Mouse (Mus musculus) thymus, postnatal 10 days (tissue): Measurements from ENCODE around the gene Tkt.
A peak's percentile ranks its signal among the peaks of the same experiment; 100 is the strongest.
"Not testable (repeated sequence)": the region's sequence is repeated elsewhere in the genome, so short reads cannot be mapped to it uniquely, and the experiment has no call there.

Experiments
- DNase-seq, 2 experiments: peaks; one replicate each; pipeline ENCODE4 v3.0.0; 2021; ENCODE audit warnings: low spot score in 2 of 2

The Tkt gene

DNA sequence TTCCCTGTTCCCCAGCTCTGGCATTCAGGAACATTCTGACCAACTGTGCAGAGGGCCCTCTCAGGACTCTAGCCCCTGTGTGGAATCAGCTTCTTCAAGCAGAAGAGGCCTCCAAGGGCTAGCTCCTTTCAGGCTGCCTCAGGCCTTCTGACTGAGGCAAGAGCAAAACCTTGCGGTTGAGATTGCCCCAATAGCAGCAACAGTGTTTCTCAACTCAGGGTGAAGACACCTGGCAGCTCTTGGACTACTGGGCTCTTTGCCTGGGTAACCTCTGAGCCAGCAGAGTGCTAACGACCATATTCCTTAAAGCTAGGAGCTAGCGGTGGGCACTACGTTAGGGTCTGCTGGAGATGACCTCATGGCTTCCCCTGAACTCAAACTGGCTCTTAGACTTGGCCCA is 5.0 kb downstream of the Tkt start:
- no peak for DNase-seq

DNA sequence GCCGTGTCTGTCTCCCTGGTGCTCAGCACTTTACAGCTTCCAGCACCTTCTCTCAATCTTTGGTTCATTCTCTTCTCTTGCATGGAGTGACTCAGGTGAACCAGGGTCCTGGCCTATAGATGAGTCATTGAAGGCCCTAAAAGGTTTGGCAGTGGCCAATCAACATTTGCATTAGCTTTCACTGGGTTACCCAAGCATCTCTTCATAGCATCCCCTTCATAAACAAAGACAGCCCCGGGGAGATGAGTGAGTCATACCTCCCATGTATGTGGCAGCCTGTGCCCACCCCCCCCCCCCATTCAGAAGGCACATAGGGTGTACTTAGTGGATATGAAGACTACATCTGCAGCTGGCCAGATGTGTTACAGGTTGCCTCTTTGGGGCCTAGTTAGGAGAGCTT is 8.5 kb downstream of the Tkt start:
- no peak for DNase-seq

DNA sequence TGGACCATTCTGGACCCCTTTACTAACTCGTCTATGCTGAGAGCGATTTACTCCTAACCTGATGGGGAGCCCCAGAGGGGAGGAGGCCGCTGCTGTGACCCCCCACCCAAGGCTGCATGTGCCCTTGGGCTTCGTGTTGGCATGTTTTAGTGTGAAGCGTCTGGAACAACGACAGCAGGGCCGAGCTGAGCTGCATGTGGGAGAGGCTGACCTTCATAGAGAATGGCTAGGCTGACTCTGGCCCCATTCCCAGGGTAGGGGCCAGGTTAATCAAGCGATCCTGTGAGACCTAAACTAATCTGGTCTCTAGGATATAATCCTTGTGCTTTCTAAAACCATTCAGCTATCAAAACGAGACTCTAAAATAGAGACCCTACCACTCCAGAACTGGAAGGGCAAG is 9.6 kb downstream of the Tkt start:
- DNase-seq = no peak

DNA sequence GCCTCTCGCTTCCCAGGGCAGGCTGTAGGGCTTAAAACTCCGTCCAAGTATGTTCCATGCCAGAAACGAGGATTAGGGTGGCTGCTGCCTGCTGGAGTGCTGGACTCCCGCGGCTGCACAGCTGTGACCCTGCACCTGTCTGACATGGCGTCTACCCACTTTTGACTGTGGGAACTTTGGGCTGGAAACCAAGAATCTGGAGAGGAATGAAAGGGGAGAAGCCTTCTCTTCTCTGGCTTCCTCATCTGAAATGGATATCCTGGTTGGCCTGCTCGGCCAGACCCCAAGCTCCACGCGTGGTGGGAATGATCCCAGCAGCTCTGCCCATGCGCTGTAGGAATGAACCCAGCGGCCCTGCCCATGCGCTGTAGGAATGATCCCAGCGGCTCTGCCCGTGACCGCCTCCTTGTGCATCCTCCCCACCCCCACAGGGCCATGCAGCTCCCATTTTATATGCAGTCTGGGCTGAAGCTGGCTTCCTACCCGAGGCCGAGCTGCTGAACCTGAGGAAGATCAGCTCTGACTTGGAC is 11.2 kb downstream of the Tkt start:
- DNase-seq = no peak

DNA sequence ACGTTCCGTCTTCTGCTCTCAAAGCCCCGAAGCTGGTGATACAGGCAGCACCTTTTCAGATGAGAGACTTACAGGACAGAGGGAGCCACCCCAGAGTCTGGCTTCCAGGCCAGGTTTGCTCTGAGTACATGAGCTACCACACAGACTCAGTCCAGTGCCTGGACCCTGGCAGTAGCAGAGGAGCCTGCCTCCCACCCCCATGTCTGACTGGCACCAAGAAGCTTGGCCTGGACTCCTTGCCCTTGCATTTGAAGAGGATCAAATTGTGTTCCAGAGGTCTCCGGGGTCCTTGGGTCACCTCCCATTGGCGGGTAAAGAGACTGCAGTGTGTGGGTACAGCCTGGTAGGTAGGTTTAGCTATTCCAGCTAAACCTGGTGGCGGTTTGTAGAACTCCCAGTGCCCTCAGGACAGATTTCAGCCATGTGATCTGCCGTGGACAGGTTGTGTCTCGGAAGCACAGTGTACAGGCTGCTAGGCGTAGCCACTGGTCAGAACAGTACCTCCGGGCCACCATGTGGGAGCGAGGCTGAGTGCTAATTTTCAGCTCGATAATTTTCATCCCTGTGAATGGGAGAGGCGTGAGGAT is 12.7 kb downstream of the Tkt start:
- DNase-seq = no peak

DNA sequence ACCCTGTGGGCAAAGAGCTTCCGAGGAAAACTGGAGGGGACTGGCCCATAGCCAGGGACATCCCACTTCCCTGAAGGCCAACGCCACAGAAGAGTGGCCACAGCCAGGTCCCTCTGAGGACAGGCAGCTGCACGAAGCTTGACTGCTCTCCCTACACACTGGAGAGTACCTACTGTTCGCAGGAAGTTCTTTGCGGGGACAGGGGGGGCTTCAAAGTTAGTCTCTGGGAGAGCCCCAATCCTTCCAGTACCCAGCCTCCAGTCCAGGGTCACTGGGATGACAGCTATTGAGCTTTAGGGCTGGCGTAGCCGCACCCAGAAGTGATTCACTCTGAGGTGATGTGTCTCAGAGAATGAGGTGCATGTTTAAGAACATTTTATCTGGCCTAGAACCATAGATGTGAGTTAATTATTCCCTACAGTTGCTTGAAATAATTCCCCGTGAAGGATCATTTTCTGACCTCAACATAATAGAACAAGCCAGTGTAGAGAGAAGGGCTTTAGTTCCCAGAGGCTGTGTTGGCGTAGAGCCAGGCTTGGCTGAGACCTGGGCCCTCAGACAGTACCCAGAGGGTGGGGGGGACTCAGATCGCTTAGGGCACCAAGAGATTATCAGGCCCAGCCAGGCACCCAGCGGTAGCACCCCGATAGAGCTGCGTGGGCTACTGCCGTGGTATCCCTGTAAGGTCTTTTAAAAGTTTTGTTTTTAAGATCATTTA is 13.5 kb downstream of the Tkt start:
- no peak for DNase-seq

DNA sequence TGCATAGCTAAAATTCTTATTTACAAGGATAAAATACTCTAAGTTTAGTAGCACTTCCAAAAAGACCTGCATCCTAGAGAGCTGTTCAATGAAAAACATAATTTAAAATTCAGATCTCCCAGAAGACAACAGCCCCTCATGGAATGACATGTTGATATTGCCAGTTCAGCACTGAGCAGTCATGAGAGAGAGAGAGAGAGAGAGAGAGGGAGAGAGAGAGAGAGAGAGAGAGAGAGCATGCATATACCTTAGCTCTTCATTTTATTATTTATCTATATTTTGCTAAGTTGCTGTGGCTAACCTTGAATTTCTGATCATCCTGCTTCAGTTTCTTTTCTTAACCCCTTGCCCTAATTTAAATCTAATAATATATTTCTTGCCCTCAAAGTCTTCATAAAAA is 14.2 kb downstream of the Tkt start:
- DNase-seq = no peak

DNA sequence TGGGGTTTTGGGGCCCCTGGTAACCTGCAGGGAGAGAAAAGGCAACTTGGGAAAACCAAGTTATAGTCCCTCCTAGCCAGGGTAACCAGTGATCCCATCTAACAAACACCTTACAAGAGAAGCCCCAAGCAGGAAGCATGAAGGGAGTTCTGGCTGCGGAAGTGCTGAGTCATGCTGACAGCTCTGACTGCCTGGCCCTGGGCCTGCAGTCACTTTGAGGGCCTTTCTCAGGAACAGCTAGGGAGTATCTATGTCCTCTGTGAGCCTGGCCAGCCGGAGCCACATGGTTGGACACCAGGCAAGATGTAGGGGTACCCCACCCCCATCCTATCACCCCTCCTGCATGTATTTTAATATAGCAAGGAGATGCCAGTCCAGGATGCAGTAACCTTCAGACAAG is 16.3 kb downstream of the Tkt start:
- no peak for DNase-seq

DNA sequence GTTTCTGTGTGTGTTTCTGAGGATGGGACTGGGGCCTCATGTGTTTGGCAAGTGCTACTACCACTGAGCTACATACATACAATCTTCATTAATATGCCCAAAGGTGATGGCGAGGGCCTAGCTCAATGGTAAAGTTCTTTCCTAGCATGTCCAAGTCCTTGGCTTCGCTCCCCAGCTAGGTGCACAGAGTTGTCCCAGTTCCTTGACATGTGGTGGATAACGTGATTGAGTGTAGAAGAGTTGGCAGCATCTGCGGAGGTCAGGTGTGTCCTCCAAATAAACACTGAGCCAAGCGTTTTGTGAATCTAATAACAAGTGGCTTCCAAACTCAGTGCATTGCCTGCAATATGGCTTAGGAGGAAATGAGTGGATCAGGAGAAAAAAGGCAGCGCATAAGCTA is 18.2 kb downstream of the Tkt start:
- no peak for DNase-seq

DNA sequence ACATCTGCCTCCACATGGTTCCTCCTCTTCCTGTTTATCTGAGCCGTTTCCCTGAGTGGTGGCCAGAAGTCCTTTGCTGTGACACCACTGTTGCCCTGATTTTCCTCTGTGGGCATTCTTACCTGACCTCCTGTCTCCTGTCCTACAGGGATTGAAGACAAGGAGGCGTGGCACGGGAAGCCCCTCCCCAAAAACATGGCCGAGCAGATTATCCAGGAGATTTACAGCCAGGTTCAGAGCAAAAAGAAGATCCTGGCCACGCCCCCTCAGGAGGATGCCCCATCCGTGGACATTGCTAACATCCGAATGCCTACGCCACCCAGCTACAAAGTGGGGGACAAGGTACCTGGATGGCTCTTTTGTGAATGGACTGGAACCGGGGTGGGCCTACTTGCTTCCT is 19.9 kb downstream of the Tkt start:
- DNase-seq = no peak

DNA sequence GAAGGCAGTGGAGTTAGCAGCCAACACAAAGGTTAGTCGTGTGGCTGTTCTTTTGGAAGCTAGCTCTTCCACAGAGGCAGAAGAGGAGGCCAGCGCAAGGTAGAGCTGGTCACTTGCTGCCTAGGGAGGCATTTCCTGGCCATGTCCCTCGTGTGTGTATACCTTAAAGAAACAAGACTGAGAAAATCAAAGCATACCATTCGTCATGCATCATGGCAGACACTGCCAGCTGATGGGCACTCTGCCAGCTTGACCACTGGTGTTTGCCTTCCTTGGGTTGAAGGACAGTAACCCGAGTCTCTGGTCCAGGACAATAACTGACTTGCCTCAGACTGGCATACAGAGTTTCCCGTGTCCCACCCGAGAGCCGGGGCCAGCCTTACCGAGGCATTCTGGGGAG is 22.1 kb downstream of the Tkt start:
- no peak for DNase-seq

DNA sequence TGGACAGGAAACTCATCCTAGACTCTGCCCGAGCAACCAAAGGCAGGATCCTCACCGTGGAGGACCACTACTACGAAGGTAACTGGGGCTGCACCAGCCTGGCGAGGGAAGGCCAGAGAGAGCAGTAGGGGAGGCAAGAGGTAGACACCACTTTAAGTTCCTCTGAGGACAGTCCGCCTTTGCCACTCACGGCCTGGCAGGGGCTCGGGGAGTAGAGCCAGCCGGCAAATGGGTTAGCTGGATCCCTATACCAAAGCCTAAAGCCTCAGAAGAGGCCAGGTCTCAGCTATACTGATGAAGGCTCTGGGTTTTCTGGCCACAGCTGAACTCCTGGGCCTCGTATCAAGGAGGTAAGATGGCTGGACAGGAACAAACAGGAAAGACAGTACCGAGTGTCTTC is 24.1 kb downstream of the Tkt start:
- no peak for DNase-seq

DNA sequence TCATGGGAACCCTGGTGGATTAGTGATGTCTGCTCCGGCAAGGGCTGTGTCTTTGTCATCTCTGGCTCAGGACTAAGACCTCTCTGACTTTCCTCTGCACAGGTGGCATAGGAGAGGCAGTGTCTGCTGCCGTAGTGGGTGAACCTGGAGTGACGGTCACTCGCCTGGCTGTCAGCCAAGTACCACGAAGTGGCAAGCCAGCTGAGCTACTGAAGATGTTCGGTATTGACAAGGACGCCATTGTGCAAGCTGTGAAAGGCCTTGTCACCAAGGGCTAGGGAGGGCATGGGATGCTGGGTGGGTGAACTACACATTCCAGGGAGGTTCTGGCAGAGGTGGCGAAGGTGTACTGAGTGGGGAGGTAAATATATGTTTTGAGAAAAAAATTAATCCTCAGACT is 25.1 kb downstream of the Tkt start:
- no peak for DNase-seq

DNA sequence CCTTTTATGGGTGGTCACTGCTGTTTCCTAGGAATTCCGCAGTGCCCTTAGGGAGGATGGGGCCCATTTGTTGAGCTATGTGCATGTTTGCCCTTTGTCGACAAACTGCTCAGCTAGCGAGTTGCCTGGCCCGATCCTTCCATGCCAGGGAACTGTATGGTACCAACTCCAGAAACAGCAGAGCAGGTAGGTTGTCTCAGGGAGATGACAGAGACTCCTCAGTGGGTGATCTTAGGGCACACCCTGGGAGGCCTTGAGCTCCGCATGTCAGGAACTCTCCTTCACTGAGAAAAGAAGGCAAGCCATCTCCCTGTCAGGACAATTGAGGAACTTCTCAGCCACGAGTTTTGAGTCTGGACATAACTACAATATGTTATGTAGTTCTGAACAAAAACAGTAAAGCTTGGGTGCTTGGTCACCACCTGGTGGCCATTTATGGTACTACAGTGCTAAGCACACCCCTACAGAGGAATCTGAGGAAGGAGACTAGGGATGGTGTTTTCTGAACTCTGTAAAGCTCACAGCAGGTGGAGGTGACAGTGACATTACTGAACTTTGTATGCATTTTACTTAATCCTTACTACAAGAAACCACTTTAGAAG is 25.9 kb downstream of the Tkt start:
- DNase-seq = peak; percentile 42 to 78

DNA sequence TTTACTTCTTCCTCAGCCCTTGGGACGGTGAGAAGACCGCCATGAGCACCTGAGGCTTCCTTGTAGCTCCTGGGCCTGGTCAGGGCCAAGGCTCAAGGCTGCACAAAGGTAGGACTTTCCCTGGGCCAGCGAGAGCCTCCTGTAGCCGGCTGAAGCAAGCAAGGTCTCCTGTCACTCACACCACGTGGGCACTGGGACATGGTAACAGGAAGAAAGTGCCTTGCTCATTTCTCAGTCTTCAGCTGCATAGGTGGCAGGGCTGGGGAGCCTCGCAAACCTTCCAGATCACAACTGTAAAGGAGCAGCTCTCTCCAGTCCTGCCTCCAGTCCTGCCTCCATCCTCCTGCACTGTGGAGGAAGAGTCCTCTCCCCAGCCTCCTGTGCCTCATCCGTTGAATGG is 27.6 kb downstream of the Tkt start:
- no peak for DNase-seq

DNA sequence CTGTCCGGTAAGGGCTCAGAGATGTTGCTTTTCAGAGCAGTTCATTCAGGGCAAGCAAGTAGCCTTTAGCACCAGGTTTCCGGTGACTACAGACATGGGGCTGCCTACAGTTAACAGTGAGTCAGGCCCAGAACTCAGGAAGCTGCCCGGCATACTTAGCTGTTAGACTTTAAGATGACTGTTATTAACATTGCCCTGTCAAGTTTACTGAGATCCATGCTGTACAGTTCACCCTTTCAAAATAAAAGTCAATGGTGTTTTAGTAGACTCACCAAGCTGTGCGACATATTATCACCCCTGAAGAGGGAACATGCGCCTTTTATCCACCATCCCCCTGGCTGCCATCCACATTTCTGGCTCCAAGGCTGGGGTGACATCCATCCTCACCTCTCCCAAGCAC is 28.1 kb downstream of the Tkt start:
- no peak for DNase-seq

DNA sequence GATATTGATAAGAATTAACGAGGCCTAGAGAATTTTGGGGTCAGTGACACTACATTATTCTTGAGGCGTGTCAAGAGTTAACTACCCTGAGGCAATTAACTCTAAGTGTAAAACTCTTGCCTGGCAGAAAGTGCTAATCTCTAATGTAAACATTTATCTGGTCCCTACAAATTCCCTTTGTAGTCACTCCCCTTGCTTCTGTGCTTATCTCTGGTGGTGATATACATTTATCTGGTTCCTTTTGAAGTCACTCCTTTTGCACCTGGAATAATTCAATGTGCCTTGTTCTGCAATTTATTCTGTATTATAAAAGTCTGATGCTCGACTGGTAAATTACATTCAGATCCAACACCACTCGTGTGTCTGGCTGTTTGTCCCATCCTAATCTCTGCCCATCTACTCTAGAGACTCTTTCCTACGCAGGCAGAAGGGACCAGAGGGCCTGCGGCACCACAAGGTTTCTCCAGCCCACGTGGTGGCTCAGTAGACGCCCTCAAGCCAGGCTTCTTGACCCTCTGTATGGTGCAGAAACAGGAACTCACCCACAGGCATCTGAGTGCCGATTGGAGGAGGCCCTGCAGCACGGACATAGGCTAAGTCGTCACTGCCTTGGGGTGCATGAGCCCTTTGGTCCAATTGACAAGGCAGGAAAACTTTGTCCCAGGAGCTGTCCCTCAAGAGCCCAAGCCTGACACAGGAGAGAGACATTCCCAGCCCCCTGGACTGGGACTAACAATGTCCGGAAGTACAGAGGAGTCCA is 29.3 kb downstream of the Tkt start:
- not testable (repeated sequence) for DNase-seq

DNA sequence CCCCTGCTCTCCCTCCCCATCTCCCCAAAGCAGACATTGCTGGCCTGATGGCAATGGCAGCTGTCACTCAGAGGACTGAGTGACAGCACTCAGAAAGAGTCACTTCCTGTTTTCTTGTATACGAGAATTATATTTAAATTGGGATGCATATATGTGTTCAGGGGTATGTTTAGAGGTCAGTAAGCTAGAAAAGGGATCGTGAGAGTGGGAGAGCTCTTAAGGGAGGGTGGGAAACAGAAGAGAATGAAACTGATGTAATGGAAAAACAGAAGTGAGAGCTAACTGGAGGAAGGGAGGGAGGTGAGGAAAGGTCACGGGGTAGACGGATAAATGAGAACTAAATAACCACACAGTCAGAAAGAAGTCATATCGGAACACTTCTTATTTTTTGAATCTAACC is 31.0 kb downstream of the Tkt start:
- no peak for DNase-seq

DNA sequence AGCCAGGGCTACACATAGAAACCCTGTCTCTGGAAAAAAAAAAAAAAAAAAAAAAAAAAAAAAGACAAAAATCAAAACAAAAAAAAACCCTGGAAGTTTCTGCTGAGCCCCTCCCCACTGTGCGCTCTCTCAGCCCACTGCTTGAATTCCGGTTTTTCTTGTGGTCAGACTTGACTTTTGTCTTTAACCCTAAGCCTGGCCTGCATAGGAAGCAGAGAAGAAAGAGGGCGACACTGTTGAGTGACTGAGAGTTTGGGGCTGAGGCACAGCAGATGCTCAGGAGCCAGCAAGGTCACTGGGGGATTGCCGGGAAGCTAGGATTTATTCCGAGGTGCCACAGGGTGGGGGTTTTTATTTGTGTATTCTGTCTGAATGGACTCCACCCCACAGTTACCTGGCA is 31.7 kb downstream of the Tkt start:
- no peak for DNase-seq

DNA sequence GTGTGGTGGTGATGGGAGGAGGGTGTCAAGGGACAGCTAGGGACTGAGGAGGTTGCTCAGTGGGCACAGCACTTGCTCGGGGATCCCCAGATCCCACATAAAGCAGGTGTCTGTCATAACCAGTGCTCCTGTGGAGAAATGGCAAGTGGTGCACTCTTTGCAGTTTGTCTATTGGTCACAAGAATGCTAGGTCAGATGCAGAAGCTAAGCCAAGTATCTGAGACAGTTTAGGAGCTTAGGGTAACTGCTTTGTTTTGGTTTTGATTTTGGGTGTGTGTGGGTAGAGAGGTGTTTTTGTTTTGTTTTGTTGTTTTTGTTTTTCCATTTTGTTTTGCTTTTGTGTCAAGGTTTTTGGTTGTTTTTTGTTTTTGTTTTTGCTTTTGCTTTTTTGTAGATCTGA is 33.1 kb downstream of the Tkt start:
- no peak for DNase-seq

DNA sequence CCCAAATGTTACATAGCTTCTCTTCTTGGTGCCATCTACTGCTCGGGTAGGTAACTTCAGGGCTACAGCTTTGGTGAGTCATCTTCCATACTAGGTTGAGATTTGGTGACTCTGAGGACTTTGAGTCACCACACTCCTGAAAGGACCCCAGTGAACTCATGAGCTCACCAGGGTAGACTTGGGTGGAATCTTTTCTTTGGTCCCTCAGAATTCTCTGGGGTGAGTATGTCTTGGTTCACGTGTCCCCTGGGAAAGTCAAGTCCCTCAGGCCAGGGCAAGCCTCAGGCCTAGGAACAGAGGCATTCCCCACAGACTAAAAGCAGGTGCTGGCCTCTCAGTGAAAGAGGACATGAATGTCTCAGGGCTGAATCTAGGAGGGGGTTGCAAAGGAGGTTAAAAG is 35.9 kb downstream of the Tkt start:
- DNase-seq = no peak

DNA sequence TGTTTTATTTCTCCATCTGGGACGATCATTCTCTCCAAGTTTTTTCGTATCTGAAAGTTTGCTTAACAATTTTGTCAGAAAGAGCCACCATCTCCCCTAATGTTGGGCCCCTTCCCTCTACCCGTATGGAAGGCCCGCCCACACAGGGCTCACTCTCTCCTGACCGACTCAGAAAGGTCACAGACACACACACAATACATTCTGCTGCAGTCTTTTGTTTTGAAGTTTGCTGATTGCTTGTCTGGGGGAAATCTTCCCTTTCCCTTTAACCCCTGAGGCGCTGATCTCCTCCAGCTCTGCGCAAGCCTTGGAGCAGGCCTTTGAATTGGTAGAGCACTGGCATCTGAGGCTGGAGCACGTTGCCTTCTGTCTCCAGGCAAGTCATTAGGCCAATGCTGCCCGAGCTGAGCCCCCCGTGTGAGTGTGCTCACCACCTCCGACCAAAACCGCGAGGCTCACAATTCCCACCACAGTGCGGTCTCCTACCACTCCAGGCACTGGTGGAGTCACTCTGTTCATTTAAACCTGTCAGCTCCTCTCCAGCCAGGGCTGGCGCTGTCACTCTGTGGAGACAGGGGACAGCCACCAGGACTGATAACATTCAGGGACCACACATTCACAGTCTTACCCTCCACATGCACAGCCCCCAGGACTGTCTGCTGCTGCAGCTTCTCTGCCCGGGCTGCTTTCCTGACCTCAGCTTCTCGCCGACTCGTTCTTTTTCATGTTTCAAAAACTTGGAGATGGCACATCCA is 36.5 kb downstream of the Tkt start:
- no peak for DNase-seq
